Mouse (Mus musculus) cerebellum, postnatal 10 days (tissue): ENCODE measurements at regions not wholly inside any gene's neighbourhood (a gene's known extent, or its start where the extent isn't known, plus 50 kb on each side); places are given as distances from the start of the nearest gene placed in this dataset.

Experiments
- DNase-seq, 2 experiments: peaks; one replicate each; pipeline ENCODE4 v3.0.0; 2021; ENCODE audit warnings: mixed read lengths in 2 of 2

DNA sequence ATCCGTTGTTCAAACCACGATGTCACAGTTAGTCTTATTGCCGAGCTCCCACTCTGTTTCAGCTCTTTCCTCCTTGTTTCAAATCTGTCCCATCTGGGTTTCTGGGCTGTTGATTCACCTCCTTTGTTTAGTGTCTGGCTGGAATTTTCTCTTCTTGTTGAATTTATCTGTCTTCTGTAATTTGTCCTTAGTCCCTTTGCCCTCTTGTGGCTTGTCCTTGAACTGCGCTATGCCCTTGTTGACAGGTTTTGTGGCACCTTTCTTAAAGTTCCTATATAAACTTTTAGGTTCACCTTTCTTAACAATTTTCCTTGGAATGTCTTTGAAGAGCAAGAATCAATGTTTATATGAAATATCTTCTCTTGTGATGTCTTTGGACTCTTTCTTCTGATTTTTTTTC lies 658.2 kb downstream of the Rps29 start:
- peak; percentile 60 to 71 for DNase-seq

DNA sequence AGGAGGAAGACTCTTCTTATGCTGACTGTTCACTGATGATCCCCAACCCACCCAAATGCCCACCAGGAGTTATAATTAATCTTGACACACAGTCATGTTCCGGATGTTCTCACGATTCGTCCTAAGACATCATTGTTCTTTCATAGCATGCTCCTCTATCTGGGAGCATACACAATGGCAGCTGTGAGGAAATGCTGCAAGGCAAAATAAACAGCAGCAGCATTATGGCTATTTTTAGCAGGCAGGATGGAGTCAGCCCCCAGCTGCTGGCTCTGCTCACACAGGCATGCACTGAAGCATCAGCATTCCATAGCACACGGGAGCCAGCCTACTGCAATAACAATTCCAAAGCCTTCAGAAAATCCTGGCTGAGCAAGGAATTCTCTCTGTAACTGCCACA lies 696.0 kb downstream of the Rps29 start:
- DNase-seq = peak in 1 of 2 experiments; percentile 11

DNA sequence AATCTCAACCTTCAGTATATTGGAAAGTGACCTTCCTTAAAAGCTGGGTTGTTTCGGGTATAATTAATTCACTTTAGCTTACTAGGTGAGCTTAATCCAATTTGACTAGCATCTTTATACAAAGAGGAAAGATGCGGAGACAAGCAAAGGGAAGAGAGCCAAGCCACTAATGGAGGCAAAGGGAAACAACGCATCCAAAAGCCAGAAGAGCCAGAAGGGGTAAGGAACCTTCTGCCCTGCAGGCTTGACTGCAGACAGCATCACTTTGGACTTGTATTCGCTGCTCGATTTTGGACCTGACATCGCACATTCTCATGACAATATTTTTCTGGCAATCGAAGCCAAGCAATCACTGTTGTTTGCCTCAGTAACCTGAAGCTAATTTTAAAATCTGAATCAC lies 700.8 kb downstream of the Rps29 start:
- DNase-seq = peak; percentile 71 to 72

GRCm38 (mm10) chr12:68426601-68427000 lies 732.4 kb downstream of the Rps29 start:
- no peak for DNase-seq

DNA sequence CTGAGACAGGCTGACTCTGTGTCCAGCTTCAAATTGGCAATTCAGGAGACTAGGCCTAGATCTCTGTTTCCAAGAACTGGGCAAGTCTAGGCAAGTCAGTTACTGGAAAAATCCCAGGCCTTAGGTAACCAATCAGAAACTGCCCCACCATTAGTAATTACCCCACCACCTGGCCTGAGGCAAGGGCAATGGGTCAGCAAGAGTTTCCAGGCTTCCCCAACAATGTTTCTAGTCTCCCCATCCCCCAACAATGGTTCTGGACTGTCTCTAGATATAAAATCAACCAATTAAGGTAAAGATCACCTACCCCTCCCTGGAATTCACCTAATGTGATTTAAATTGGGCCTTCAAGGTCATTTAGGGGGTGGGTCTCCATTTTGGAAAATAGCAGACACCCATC lies 734.0 kb downstream of the Rps29 start:
- DNase-seq = no peak
